Mouse (Mus musculus): ENCODE measurements around the gene Wtap.

DNA sequence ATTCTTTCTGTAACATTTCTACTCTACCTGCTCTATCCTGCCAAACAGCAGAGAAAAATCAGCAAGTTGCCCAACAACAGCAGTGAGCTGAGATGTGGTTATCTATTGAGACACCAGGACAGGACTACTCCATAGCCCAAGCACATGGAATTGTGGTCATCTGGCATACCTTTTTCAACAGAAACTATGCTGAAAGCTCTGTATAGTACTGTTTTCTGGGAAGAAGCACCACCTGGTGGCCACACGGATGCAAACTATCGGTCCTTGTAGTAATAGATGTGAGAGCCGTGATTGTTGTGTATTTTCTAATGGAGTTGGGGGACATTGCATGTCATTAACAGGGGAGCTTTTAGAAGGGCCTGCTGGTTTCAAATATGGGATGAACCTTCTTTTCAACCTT, 2.4 kb upstream of the Wtap start:
- TF ChIP-seq CTCF (IDR thresholded peaks at IDR 0.05; ENCODE audit: low read depth) (peak; percentile 55), EP300 (IDR thresholded peaks at IDR 0.05; ENCODE audit: low read depth) (no peak)
